Mouse (Mus musculus) brain, adult 10 weeks (tissue): ENCODE data around the gene Dpm3. TPM values are rescaled to one million over a fixed set of nuclear protein-coding genes. Genes with fewer than 3 reads are reported as not detected.

Experiments
- polyA plus RNA-seq: library from polyadenylated mRNA; stranded (reverse); fragments of 350-450 nt; fragmentation: Illumina TruSeq; extraction: RNeasy Lipid Tissue Mini Kit (QIAGEN cat#74804); gene quantifications from one replicate; pipeline ENCODE4 v1.2.3, GENCODE M21; 2015; ENCODE audit warnings: low read depth, low replicate concordance

The Dpm3 gene
- polyA plus RNA-seq, result 107 TPM

GRCm38 (mm10) chr3:89259076-89259475 is at the start of gene Dpm3:
Dpm3 (plus strand) TSS chr3:89259358.

DNA sequence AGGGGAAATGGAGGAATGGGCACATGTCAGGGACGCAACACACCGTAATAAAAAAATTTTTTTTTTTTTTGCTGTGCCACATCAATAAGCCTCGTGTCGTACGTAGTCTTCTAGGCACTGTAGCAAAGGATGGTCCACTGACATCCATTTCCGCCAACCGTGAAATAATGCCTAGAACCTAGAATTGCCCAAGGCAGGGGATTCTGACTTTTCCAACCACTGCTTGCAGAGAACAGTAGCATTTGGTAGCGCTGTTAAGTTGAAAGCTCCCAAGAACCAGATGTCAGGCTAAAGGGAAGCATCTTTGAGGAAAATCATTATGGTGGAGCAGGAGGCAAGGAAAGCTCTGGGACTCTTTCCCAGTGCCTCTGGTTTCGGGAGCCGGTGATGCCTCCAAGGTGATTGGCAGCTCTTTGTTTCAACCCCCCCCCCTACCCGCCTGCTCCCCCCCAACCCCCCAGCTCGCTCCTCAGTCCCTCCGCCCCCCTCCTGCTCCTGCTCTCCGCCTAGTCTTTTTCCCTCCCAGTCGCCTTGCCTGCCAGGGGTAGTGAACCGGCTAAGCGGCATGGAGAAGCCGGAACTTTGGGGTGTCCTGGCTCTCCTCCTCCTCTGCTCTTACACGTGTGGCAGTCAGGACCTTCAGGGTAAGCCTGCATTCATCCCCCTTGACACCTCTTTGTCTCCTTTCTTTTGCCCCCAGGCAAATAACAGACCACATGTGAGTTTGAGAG is 44.3 kb upstream of the Dpm3 start, which contains the start of gene Thbs3:
Thbs3 (plus strand) TSS at position 500 of the 731 bp plus-strand sequence.

DNA sequence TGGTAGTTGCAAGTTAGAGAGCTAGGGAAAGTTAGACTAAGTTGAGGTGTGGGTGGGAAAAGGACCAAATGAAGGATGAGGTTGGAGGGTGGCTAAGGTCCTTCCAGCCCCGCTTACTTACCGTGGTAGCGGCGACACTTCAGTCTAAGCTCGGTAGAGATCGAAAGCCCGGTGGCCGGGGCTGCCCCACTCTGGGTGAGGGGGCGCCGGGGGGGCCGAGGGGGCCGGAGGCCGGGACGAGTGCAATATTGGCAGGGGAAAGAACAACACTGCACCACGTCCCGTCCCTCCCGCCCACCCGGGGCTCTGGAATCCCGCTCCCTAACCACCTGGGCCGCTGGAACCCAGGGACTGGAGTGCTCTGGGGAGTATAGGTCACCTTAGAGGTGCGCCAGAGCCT is 32.3 kb upstream of the Dpm3 start, which contains the start of gene Mtx1:
Mtx1 (minus strand) TSS at position 189 of the 400 bp plus-strand sequence.

DNA sequence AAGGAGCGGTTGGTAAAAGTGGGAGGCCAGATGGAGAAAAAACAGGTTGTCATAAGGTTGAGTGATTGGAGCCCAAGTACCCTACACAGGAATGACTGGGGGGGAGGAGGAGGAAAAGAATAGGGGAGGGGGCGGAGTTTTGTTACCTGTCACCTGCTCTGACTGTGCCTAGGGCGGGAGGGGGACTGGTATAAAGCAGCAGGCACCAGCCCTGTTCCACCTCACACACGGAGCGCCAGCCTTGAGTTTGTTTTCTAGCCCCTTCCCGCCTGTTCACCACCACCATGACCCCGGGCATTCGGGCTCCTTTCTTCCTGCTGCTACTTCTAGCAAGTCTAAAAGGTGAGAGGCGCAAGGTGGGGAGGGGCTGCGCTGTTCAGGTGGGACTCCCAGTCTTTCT is 30.3 kb upstream of the Dpm3 start, which contains the start of gene Muc1:
Muc1 (plus strand) TSS at position 222 of the 400 bp plus-strand sequence.

GRCm38 (mm10) chr3:89245688-89246171 is 13.4 kb upstream of the Dpm3 start, which contains the start of gene Krtcap2:
Krtcap2 (plus strand) TSS chr3:89245966.

DNA sequence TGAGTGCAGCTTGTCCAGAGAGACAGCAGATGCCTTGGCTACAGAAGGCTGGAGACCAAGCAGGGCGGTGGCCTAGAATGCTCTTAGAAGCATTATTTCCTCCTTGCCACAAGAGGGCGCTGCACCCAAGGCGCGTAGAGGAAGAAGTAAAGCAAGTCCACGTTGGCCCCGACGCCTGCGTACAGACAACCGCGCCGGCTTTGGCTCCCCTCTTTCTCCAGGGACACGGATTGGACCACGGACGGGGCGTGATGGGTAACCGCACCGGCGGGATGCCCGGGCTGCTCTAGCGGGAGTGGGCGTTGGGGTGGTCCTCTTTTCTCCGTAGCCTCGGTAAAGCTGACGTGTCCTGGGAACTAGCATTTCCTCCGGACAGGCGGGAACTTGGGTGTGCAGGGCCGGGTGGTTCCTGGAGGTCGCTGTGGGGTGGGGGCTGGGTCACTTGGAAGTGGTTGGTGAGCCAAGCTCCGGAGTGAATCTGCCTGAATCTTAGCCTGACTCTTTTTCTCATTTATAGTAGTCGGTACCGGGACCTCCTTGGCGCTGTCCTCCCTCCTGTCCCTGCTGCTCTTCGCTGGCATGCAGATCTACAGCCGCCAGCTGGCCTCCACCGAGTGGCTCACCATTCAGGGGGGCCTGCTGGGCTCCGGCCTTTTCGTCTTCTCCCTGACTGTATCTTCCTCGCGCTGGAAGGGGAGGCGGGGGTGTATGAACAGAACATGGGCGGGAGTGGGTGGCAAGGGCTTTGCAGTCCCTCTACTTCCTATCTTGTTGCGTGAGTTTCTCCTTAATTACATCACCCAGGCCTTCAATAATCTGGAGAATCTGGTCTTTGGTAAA is 12.7 kb upstream of the Dpm3 start, which contains the start of gene Trim46:
Trim46 (minus strand) TSS at position 49 of the 840 bp plus-strand sequence.

GRCm38 (mm10) chr3:89270051-89270755 is 11.0 kb downstream of the Dpm3 start, which contains the start of gene Slc50a1:
Slc50a1 (minus strand) TSS chr3:89270570.

GRCm38 (mm10) chr3:89280606-89281511 is 21.7 kb downstream of the Dpm3 start, which contains the start of gene Efna1:
Efna1 (minus strand) TSS chr3:89281142.

Other genes with a start within 250 kb of the Dpm3 start
- 130 TPM for gene Rusc1, start 166.0 kb upstream of the Dpm3 start, polyA plus RNA-seq
- gene Gm43738, start 158.3 kb upstream of the Dpm3 start, polyA plus RNA-seq, result not detected
- gene Fdps, start 157.4 kb upstream of the Dpm3 start, polyA plus RNA-seq, result 98.7 TPM
- not detected for gene Pklr, start 123.2 kb upstream of the Dpm3 start, polyA plus RNA-seq
- gene Hcn3, start 99.2 kb upstream of the Dpm3 start, polyA plus RNA-seq, result 8.9 TPM
- gene Clk2, start 94.6 kb upstream of the Dpm3 start, polyA plus RNA-seq, result 35.8 TPM
- gene Scamp3, start 81.9 kb upstream of the Dpm3 start, polyA plus RNA-seq, result 70.0 TPM
- 38.8 TPM for gene Fam189b, start 76.2 kb upstream of the Dpm3 start, polyA plus RNA-seq
- 53.9 TPM for gene Gba, start 56.4 kb upstream of the Dpm3 start, polyA plus RNA-seq
- 26.1 TPM for gene Thbs3, start 44.2 kb upstream of the Dpm3 start, polyA plus RNA-seq
- gene Mtx1, start 32.3 kb upstream of the Dpm3 start, polyA plus RNA-seq, result 99.5 TPM
- gene Muc1, start 30.3 kb upstream of the Dpm3 start, polyA plus RNA-seq, result 0.33 TPM
- 68.5 TPM for gene Krtcap2, start 13.4 kb upstream of the Dpm3 start, polyA plus RNA-seq
- gene Trim46, start 13.0 kb upstream of the Dpm3 start, polyA plus RNA-seq, result 53.6 TPM
- 61.6 TPM for gene Slc50a1, start 11.2 kb downstream of the Dpm3 start, polyA plus RNA-seq
- gene Efna1, start 21.8 kb downstream of the Dpm3 start, polyA plus RNA-seq, result 9.0 TPM
- gene Efna3, start 63.6 kb downstream of the Dpm3 start, polyA plus RNA-seq, result 43.7 TPM
- gene Efna4, start 78.7 kb downstream of the Dpm3 start, polyA plus RNA-seq, result not detected
- 137 TPM for gene Adam15, start 90.6 kb downstream of the Dpm3 start, polyA plus RNA-seq
- 0.19 TPM for gene Dcst2, start 102.6 kb downstream of the Dpm3 start, polyA plus RNA-seq
- not detected for gene Dcst1, start 105.9 kb downstream of the Dpm3 start, polyA plus RNA-seq
- gene Zbtb7b, start 135.4 kb downstream of the Dpm3 start, polyA plus RNA-seq, result 17.3 TPM
- gene Lenep, start 143.4 kb downstream of the Dpm3 start, polyA plus RNA-seq, result 5.2 TPM
- gene Flad1, start 152.5 kb downstream of the Dpm3 start, polyA plus RNA-seq, result 29.1 TPM
- 4.6 TPM for gene Cks1b, start 159.0 kb downstream of the Dpm3 start, polyA plus RNA-seq
- gene Shc1, start 159.1 kb downstream of the Dpm3 start, polyA plus RNA-seq, result 11.6 TPM
- gene Pygo2, start 170.9 kb downstream of the Dpm3 start, polyA plus RNA-seq, result 35.5 TPM
- 34.8 TPM for gene Pbxip1, start 177.3 kb downstream of the Dpm3 start, polyA plus RNA-seq
- 72.8 TPM for gene Pmvk, start 195.2 kb downstream of the Dpm3 start, polyA plus RNA-seq